In the genomic region with DNA sequence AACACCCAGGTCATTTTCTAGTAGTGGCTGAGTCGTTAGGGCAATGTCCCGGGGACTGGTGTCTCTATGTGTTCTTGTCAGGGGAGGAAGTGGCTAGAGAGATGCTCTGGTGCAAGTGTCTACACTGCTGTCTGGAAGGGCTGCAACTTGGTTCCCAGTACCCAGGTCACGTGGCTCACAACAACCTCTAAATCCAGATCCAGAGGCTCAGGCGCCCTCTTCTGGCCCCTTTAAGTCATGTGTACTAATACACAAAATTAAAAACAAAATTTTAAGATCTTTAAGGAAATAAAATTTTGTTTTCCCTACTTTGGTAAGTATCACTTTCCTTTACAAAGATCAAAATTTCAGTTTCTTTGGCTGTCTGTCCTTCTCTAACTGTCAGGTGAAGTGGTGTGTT, we compare ENCODE assay signal across 2 mouse cellular contexts.
TF ChIP-seq lines count a peak whose summit lies in the region.

No protein-coding gene starts in this region.

TF ChIP-seq in CH12.LX, 34 proteins besides CTCF, POLR2A, EP300 and RAD21:
- peak; percentile 47 for TF ChIP-seq SMC3 (IDR thresholded peaks at IDR 0.05; ENCODE audit: low read depth, low read length)
- no peak for TF ChIP-seq JUN (IDR thresholded peaks at IDR 0.05; ENCODE audit: insufficient read depth, low read depth, low read length)

TF ChIP-seq in ES-E14, 5 proteins besides CTCF, POLR2A, EP300 and RAD21:
- 0 out of 2 replicates have a peak, but pooled peaks have one; percentile 17 for TF ChIP-seq ZC3H11A (IDR thresholded peaks at IDR 0.05; ENCODE audit: borderline replicate concordance, low read depth, low read length)
- no peak for TF ChIP-seq ZNF384 (IDR thresholded peaks at IDR 0.05; ENCODE audit: low read depth, low read length)
